Mouse (Mus musculus): Measurements from ENCODE around the gene Lenep.

Lenep gene

DNA sequence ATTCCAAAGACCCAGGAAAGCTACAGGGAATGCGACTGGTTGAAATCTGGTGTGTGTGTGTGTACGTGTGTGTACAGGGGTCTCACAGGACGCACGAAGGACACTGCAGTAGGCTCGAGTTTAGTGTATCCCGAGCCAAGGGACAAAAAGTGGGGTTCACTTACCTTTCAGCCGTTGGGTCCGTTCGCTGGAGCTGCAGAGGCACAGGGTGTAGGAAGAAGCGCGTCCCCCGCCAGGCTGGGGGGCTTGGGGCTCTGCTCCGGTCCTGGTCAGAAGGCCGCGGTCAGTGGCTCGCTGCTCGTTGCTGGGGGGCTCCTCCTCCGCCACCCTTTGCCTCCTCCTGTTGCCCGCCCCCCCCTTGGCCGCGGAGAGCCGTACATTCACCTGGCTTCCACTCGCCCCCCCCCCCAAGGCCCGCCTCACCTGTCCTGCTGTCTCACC lies 9.7 kb downstream of the Lenep start:
- DNase-seq (ENCODE audit: low read depth in 1 of 2, low spot score in 2 of 2), result no peak

GRCm38 (mm10) chr3:89391663-89392511 lies 10.7 kb downstream of the Lenep start:
- no peak for DNase-seq (ENCODE audit: low read depth in 1 of 2, low spot score in 2 of 2)

GRCm38 (mm10) chr3:89390699-89391662 lies 11.6 kb downstream of the Lenep start:
- DNase-seq (ENCODE audit: low read depth in 1 of 2, low spot score in 2 of 2), result no peak

- no peak for DNase-seq (ENCODE audit: low read depth in 1 of 2, low spot score in 2 of 2)
These were observed 12.5 kb downstream of the Lenep start for GRCm38 (mm10) chr3:89390111-89390515.

- no peak for DNase-seq (ENCODE audit: low read depth in 1 of 2, low spot score in 2 of 2)
These were observed 13.5 kb downstream of the Lenep start for GRCm38 (mm10) chr3:89388901-89389740.

- no peak for DNase-seq (ENCODE audit: low read depth in 1 of 2, low spot score in 2 of 2)
These were observed 14.3 kb downstream of the Lenep start for GRCm38 (mm10) chr3:89388134-89388881.

- DNase-seq (ENCODE audit: low read depth in 1 of 2, low spot score in 2 of 2), result no peak
These were observed 15.0 kb downstream of the Lenep start for GRCm38 (mm10) chr3:89387632-89388031.

GRCm38 (mm10) chr3:89386438-89387420 lies 15.9 kb downstream of the Lenep start:
- DNase-seq (ENCODE audit: low read depth in 1 of 2, low spot score in 2 of 2), result no peak

DNA sequence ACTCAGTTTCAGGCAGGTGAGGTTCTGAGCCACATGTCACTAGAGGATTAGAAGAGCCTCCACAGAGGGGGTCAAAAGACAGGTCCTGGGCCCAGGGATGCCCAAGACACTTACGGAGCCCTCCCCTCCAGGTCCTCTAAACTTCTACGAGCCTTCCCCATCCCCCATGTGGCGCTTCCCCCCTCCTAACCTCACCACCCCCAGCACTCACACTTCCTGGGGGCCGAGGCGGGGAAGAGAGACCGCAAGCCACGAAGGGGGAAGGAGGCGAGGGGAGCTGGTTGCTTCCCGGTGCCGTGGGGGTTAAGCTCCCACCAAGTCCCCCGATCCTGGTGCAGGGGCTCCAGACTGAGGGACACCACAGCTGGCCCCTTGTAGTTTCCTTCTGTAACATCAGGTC lies 17.1 kb downstream of the Lenep start:
- DNase-seq (ENCODE audit: low read depth in 1 of 2, low spot score in 2 of 2), result no peak

GRCm38 (mm10) chr3:89384331-89385076 lies 18.1 kb downstream of the Lenep start:
- DNase-seq (ENCODE audit: low read depth in 1 of 2, low spot score in 2 of 2), result no peak

- no peak for DNase-seq (ENCODE audit: low read depth in 1 of 2, low spot score in 2 of 2)
These were observed 18.8 kb downstream of the Lenep start for GRCm38 (mm10) chr3:89383651-89384255.

DNA sequence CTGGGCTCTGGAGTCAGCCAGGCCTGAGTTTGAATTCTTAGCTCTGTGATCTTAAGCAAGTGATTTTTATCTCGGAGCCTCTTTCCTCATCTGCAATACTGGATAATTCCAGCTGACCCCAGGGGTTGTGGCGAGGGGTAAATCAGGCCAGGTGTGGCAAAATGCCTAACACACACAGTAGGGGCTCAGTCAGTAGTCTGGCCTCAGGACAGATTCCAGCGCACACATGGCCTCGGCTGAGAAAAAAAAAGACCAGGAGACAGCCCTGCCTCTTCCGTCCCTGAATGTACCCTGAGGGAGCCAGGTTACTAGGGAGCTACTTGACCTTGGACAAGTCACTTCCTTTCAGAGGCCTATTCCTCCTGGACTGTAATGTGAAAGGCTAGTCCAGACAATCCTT lies 19.6 kb downstream of the Lenep start:
- DNase-seq (ENCODE audit: low read depth in 1 of 2, low spot score in 2 of 2), result no peak

GRCm38 (mm10) chr3:89382033-89382882 lies 20.3 kb downstream of the Lenep start:
- DNase-seq (ENCODE audit: low read depth in 1 of 2, low spot score in 2 of 2), result no peak

- DNase-seq (ENCODE audit: low read depth in 1 of 2, low spot score in 2 of 2), result no peak
These were observed 21.4 kb downstream of the Lenep start for GRCm38 (mm10) chr3:89381233-89381632.

DNA sequence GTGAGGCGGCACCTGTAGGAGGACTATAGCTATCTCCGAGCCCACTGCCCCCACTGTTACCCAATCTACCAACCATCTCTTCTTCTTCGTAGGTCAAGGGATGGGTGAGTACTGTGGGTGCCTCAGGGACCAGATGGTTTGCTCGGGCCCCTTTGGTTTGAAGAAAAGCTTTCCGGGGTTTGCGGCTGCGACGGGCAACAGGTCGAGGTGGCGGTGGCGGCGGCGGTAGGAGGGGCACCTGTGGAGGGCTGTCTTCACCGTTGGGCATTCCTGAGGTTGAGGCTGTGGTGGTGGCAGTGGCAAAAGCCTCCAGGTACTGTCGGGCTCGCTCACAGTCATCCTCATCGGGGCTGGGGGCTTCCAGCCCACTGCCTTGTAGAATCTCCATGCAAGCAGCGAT lies 21.9 kb downstream of the Lenep start:
- DNase-seq (ENCODE audit: low read depth in 1 of 2, low spot score in 2 of 2), result no peak

DNA sequence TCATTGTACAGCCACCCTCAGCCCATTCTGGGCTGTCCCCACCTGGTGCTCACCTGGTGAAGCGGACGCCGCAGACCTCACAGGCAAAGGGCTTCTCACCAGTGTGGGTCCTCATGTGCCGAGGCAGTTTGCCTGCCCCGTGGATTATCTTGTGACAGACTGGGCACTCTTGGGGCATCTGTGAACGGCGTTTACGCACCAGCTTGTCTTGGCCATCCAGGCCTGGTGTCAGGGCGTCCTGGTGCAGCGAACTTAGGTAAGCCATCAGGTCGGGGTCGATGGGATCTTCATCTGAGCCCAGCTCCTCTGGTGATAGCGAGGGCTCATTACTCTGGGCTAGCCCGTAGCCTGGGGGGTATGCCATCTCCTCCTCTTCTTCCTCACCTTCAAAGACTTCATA lies 22.3 kb downstream of the Lenep start:
- DNase-seq (ENCODE audit: low read depth in 1 of 2, low spot score in 2 of 2), result no peak
